Mouse (Mus musculus): Measurements from ENCODE around the gene Il20ra. TPM values are rescaled to one million over a fixed set of nuclear protein-coding genes. Genes with fewer than 3 reads are reported as not detected.

The Il20ra gene
- total RNA-seq, 2 experiments from 2014 or later: 0.44 to 0.54 TPM

DNA sequence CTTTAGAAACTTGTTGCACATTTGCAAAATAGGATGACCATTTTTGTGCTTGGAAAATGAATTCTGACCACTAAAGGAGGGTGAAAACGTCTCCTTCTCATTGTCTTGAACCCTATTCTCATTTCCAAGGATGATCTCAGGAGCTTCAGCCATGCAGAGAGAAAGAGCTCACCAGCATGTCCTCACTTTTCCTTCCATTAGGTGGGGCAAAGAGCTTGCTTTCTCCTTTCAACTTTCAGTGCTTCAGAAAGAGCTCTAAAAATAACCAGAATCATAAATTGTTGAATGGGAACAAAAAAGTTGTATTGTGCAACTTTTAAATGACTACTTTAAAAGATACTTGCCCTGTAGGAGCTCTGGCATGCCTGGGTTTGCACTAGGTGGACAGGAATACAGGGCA is 33.3 kb downstream of the Il20ra start:
- no peak for DNase-seq (ENCODE audit: low spot score in 2 of 2)
- intact Hi-C loops (cut with DNase I): no loop called here

GRCm38 (mm10) chr10:19746156-19746555 is 33.8 kb downstream of the Il20ra start:
- DNase-seq (ENCODE audit: low spot score in 2 of 2): no peak
- intact Hi-C loops (cut with DNase I): no loop called here

GRCm38 (mm10) chr10:19747661-19748060 is 35.3 kb downstream of the Il20ra start:
- intact Hi-C loops (cut with DNase I): no loop called here
- DNase-seq (ENCODE audit: low spot score in 2 of 2): no peak

GRCm38 (mm10) chr10:19765459-19765858 is 53.1 kb downstream of the Il20ra start:
- intact Hi-C loops (cut with DNase I): no loop called here

GRCm38 (mm10) chr10:19779092-19779491 is 66.7 kb downstream of the Il20ra start:
- DNase-seq (ENCODE audit: low spot score in 2 of 2): peak; percentile 25 to 27
- intact Hi-C loops (cut with DNase I): no loop called here

More at GRCm38 (mm10) chr10:19765459-19765858, 53.1 kb downstream of the Il20ra start:
- no peak for DNase-seq (ENCODE audit: low spot score in 2 of 2)

- intact Hi-C loops (cut with DNase I): no loop called here
- peak in 1 of 2 experiments; percentile 11 for DNase-seq (ENCODE audit: low spot score in 2 of 2)
Measured at GRCm38 (mm10) chr10:19781365-19781764, 69.0 kb downstream of the Il20ra start.

DNA sequence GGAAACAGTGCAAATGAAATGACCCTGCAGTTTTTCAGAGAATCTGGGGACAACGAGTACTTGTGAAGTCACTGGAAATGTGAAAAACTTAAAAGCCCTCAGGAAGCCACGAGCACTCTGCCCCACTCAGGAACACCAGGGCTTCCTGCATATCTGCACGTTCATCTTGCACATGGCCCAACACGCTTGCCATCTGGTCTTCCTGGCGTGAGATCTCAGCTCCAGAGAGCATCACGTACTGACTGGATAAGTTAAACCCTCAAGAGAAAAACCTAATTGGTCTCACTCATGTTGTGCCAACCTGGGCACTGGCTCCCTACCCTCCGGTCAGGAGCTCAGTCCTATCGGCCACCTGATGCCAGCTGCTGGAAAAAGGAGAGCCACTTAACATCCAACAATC is 82.6 kb downstream of the Il20ra start:
- intact Hi-C loops (cut with DNase I): no loop called here
- DNase-seq (ENCODE audit: low spot score in 2 of 2): no peak

GRCm38 (mm10) chr10:19802958-19803357 is 90.6 kb downstream of the Il20ra start:
- intact Hi-C loops (cut with DNase I): no loop called here
- DNase-seq (ENCODE audit: low spot score in 2 of 2): no peak

GRCm38 (mm10) chr10:19804763-19805162 is 92.4 kb downstream of the Il20ra start:
- no peak for DNase-seq (ENCODE audit: low spot score in 2 of 2)
- intact Hi-C loops (cut with DNase I): no loop called here

Other genes starting within 250 kb of the Il20ra start
- gene Ifngr1, start 120.6 kb upstream of the Il20ra start, total RNA-seq (2021): 10 to 100 TPM; 19.5 to 20.6 TPM
- not detected for gene Il22ra2, start 90.6 kb upstream of the Il20ra start, total RNA-seq (2021)
- gene Slc35d3, start 138.9 kb downstream of the Il20ra start, total RNA-seq (2021): 1 to 10 TPM; 1.5 to 3.6 TPM
- 10 to 100 TPM; 25.6 to 28.3 TPM for gene Pex7, start 195.1 kb downstream of the Il20ra start, total RNA-seq (2021)
- 10 to 100 TPM; 43.6 to 44.4 TPM for gene Map3k5, start 221.9 kb downstream of the Il20ra start, total RNA-seq (2021)

All from left cerebral cortex, postnatal 36 days (tissue).